Mouse (Mus musculus) intestine, embryonic 15.5 days (tissue): Measurements from ENCODE around the gene Cercam. TPM values are rescaled to one million over a fixed set of nuclear protein-coding genes. Genes with fewer than 3 reads are reported as not detected.

Experiments
- ATAC-seq: fragments of 200-750 bp; cut with Nextera tagmentation; 2 replicates; pipeline ENCODE4 v1.8.0; 2017; ENCODE audit warnings: moderate TSS enrichment, moderate library complexity
- H3K27ac ChIP-seq: fragments of 300-500 bp; sonication (generic); 2 replicates; pipeline ENCODE4 v1.5.1; 2015; ENCODE audit warnings: mild to moderate bottlenecking, inconsistent platforms
- H3K27me3 ChIP-seq: fragments of 300-500 bp; sonication (generic); replicated peaks from 2 replicates; pipeline ENCODE4 v1.6.1; 2015; ENCODE audit warnings: inconsistent platforms
- H3K36me3 ChIP-seq: fragments of 300-500 bp; sonication (generic); 2 replicates; pipeline ENCODE4 v1.6.1; 2015; ENCODE audit warnings: inconsistent platforms
- H3K4me1 ChIP-seq: fragments of 300-500 bp; sonication (generic); replicated peaks from 2 replicates; pipeline ENCODE4 v1.6.1; 2015; ENCODE audit warnings: inconsistent platforms
- H3K4me2 ChIP-seq: fragments of 300-500 bp; sonication (generic); replicated peaks from 2 replicates; pipeline ENCODE4 v1.6.1; 2015; ENCODE audit warnings: mild to moderate bottlenecking, inconsistent platforms
- H3K4me3 ChIP-seq: fragments of 300-500 bp; sonication (generic); replicated peaks from 2 replicates; pipeline ENCODE4 v1.5.1; 2015; ENCODE audit warnings: inconsistent platforms
- H3K9ac ChIP-seq: fragments of 300-500 bp; sonication (generic); 2 replicates; pipeline ENCODE4 v1.6.1; 2015; ENCODE audit warnings: inconsistent platforms
- H3K9me3 ChIP-seq: fragments of 300-500 bp; sonication (generic); 2 replicates; pipeline ENCODE4 v1.6.1; 2016; ENCODE audit warnings: inconsistent platforms
- WGBS: fragments of 180-500 bp; shearing (Covaris S2); methylation state at CpG from one replicate; pipeline ENCODE4 v1.1.7; 2015; 5-methylcytosine and 5-hydroxymethylcytosine counted together
- polyA plus RNA-seq: library from polyadenylated mRNA; unstranded; fragments of >200 nt; fragmentation: Nextera tagmentation; extraction: Ambion mirVana; gene quantifications from 2 replicates; pipeline ENCODE4 v1.2.1, GENCODE M21; 2015

The Cercam gene
- 23.7 and 24.2 TPM in 2 replicates for polyA plus RNA-seq

DNA sequence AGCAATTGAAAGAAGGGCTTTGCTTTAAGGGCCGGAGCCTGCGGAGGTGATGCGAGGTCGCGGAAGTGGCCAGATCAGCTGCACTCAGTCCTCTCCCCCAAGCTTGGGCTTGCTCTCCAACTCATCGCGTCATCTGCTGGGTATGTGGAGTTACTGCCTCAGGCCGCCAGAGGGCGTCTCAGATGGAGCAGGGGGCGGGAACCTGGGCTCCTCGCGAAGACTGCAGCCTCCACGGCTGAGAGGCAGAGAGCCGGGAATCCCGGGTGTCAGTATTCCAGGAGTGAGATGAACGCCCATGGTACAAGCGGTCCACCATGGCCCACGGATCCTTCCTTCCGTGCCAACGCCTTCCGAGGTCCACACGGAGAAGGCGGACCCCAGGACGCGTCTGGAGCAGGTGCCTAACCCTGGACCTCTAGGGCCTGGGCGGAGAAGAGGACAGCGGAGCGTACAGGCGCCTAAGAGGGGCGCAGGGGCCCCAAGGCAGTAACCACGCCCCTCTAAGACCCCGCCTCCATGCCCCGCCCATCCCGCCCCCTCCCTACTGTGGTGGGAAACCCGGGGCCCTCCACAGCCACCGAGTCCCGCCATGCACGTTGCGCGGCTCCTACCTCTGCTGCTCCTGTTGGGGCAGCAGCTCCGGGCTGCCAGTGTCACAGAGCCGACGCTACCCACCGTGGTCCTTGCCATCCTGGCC is at the start of gene Cercam:
TSS of gene Cercam (plus strand) at position 216 of the 697 bp plus-strand sequence.
- under 1% methylated on average over 41 of the region's 44 CpGs for WGBS
- peak within 1 kb of the TSS; percentile 61 for H3K4me3 ChIP-seq
- H3K4me1 ChIP-seq: peaks cover 9% of the 10 kb centered on the region
- H3K27ac ChIP-seq: peak within 1 kb of the TSS; percentile 77
- H3K9ac ChIP-seq: peak within 1 kb of the TSS; percentile 63
- ATAC-seq: peak; percentile 96
- H3K9me3 ChIP-seq: no peaks in the 10 kb centered on the region
- H3K27me3 ChIP-seq: no peaks in the 10 kb centered on the region
- 0 out of 2 replicates have a peak, but pooled peaks cover 4% of the 10 kb centered on the region for H3K36me3 ChIP-seq
- peak within 1 kb of the TSS; percentile 97 for H3K4me2 ChIP-seq

DNA sequence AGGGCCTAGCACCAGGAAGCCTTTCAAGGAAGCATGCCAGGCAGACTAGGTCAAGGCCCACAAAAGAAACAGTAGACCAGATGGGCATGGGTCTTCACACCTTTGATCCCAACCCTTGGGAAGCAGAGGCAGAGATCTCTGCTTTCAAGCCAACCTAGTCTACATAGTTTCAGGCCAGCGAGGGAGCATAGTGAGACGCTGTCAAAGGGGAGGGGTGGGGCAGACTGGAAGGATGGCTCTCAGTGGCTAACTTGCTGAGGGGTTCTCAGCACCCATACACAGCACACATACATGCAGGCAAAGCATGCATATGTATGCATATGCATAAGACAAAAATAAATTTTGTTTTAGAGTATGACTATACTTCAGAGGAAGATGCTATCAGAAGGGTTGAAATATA is 49.6 kb upstream of the Cercam start:
- Histone ChIP-seq H3K4me3 (no peak overlapping the region), H3K27ac (peak overlapping the region; percentile 94), H3K4me1 (peaks cover 6% of the 10 kb centered on the region), H3K36me3 (peaks cover 12% of the 10 kb centered on the region), H3K4me2 (peak overlapping the region; percentile 87), H3K27me3 (no peaks in the 10 kb centered on the region), H3K9me3 (no peaks in the 10 kb centered on the region), H3K9ac (no peak overlapping the region)
- WGBS: 15% methylated on average over 2 of the region's 2 CpGs
- no peak for ATAC-seq

DNA sequence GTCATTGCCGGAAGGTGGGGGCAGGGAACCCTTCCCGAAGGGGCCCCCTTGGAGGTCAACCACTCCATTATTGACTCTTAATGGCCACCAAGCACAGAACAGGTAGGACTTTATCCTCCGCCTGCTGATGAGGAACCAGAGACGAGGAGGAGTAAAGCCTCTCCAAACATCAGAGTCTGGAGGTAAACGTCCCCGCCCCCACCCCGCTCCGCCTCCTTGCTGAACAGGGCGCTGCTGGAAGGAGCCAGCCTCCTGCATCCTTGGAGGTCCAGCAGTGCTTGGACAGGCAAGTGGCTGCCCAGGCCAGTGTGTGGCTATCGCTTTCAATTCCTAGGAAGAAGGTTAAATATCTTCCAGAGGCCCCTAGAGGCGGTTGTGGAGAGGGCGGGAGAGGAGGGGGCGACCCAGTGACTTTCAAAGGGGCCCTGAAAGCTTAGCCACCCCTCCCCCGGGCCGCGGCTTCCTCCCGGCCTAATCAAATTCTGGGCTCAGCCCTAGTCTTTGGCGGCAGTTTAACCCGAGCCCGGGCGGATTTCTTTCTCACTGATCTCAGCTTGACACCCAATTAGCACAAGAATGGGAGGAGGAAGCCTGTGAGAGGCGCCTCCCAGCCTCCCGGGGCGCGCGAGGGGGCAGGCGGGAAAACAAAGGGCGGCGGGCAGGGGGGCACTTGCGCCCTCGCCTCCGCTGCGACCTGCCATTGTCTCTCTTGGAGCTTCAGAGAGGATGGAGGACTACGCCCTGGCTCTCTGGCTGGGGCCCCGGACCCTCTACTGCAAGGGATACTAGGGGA is 48.7 kb upstream of the Cercam start, which contains the start of gene Urm1:
TSS of gene Urm1 (plus strand) at position 51 of the 793 bp plus-strand sequence.
- peak; percentile 87 for ATAC-seq
- Histone ChIP-seq H3K27me3 (no peaks in the 10 kb centered on the region), H3K4me1 (peaks cover 6% of the 10 kb centered on the region), H3K36me3 (peaks cover 10% of the 10 kb centered on the region), H3K4me3 (peak within 1 kb of the TSS; percentile 48), H3K27ac (peak within 1 kb of the TSS; percentile 94), H3K4me2 (peak within 1 kb of the TSS; percentile 87), H3K9ac (peak within 1 kb of the TSS; percentile 65), H3K9me3 (no peaks in the 10 kb centered on the region)
- WGBS: under 1% methylated on average over 35 of the region's 35 CpGs

DNA sequence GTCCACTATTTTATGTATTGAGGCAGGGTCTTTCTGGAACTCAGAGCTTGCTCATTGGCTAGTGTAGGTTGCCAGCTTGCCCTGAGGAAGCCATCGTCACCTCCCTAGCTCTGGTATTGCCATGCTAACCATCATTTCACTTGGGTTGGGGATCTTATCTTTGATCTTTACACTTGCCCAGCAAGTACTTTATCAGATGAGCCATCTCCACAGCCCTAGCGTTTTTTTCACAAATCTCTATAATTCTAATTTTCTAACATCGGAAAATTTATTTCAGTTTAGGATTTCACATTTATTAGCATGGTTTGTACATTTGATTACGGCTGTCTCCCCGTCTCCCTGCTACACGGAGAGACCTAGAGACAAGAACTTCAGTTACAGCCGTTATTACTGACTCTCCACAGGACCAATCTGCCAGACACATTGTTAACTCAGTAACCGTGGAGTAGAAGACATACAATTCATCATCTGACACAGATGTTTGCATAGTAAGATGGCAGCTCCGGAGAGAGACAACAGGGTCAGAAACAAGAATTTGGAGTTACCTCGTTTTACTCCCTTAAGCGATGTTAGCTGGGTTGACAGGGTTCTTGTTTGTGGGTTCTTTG is 42.5 kb upstream of the Cercam start:
- H3K27me3 ChIP-seq: no peaks in the 10 kb centered on the region
- peak overlapping the region; percentile 96 for H3K4me3 ChIP-seq
- H3K36me3 ChIP-seq: no peaks in the 10 kb centered on the region
- no peaks in the 10 kb centered on the region for H3K9me3 ChIP-seq
- peaks cover 10% of the 10 kb centered on the region for H3K4me1 ChIP-seq
- 0 out of 2 replicates have a peak, but pooled peaks have one; percentile 24 for ATAC-seq
- H3K27ac ChIP-seq: peak overlapping the region; percentile 86
- H3K4me2 ChIP-seq: peak overlapping the region; percentile 55
- WGBS: 8% methylated on average over 11 of the region's 11 CpGs
- H3K9ac ChIP-seq: peak overlapping the region; percentile 50

- ATAC-seq: peak; percentile 99
- under 1% methylated on average over 48 of the region's 48 CpGs for WGBS
- Histone ChIP-seq H3K4me1 (peaks cover 10% of the 10 kb centered on the region), H3K9ac (peak overlapping the region; percentile 81), H3K4me3 (peak overlapping the region; percentile 96), H3K27me3 (no peaks in the 10 kb centered on the region), H3K4me2 (peak overlapping the region; percentile 78), H3K27ac (peak overlapping the region; percentile 86), H3K36me3 (no peaks in the 10 kb centered on the region), H3K9me3 (no peaks in the 10 kb centered on the region)
Observed at GRCm38 (mm10) chr2:29826926-29827708, 41.8 kb upstream of the Cercam start.

DNA sequence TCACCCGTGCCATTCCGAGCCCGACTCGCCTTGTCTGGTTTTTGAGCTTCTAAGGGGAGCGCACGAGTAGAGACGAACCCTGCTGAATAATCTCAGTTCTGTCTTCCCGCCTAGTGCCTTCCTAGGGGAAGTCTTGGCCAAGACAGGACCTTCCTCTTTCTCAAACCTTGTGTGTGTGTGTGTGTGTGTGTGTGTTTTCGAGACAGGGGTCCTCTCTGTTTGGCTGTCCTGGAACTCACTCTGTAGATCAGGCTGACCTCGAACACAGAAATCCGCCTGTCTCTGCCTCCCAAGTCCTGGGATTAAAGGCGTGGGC is 41.3 kb upstream of the Cercam start:
- Histone ChIP-seq H3K9me3 (no peaks in the 10 kb centered on the region), H3K4me1 (peaks cover 10% of the 10 kb centered on the region), H3K9ac (peak overlapping the region; percentile 81), H3K27me3 (no peaks in the 10 kb centered on the region), H3K27ac (0 out of 2 replicates have a peak overlapping the region, but pooled peaks have one; percentile 40), H3K4me2 (peak overlapping the region; percentile 78), H3K36me3 (0 out of 2 replicates have a peak, but pooled peaks cover 2% of the 10 kb centered on the region), H3K4me3 (peak overlapping the region; percentile 96)
- no peak; the same call in 1 of the 2 replicates for ATAC-seq
- WGBS: 1% methylated on average over 12 of the region's 12 CpGs

DNA sequence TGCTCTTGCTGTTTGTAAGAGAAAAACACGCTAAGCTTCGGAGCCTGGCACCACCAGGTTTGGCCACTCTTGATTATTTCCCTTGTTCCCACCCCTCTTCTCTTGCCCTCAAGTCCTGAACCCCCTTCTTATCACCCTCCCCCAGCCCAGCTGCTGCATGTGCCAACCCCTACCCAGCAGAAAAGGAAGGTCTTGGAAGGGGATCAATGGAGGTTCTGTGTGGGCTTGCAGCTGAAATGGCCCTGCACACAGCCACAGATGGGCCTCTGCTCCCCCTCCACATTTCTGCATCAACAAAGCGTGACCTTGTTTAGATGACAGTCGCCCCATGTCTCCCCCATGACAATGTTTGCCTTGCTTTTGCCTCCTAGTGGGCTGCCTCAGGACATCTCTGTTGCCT is 37.9 kb upstream of the Cercam start:
- H3K4me1 ChIP-seq: peaks cover 10% of the 10 kb centered on the region
- H3K4me2 ChIP-seq: no peak overlapping the region
- no peaks in the 10 kb centered on the region for H3K27me3 ChIP-seq
- no peak overlapping the region for H3K27ac ChIP-seq
- H3K9me3 ChIP-seq: no peaks in the 10 kb centered on the region
- peaks cover 12% of the 10 kb centered on the region; the same call in 1 of the 2 replicates for H3K36me3 ChIP-seq
- no peak overlapping the region for H3K4me3 ChIP-seq
- 93% methylated on average over 4 of the region's 4 CpGs for WGBS
- H3K9ac ChIP-seq: no peak overlapping the region
- no peak for ATAC-seq

GRCm38 (mm10) chr2:29833796-29834195 is 35.2 kb upstream of the Cercam start:
- H3K4me2 ChIP-seq: no peak overlapping the region
- no peaks in the 10 kb centered on the region for H3K27me3 ChIP-seq
- no peak overlapping the region for H3K27ac ChIP-seq
- WGBS: 92% methylated on average over 5 of the region's 5 CpGs
- no peak for ATAC-seq
- no peaks in the 10 kb centered on the region for H3K9me3 ChIP-seq
- H3K4me1 ChIP-seq: peaks cover 2% of the 10 kb centered on the region; the same call in 1 of the 2 replicates
- H3K4me3 ChIP-seq: no peak overlapping the region
- H3K36me3 ChIP-seq: peaks cover 21% of the 10 kb centered on the region; the same call in 1 of the 2 replicates
- H3K9ac ChIP-seq: no peak overlapping the region

GRCm38 (mm10) chr2:29835391-29835899 is 33.5 kb upstream of the Cercam start:
- Histone ChIP-seq H3K9ac (no peak overlapping the region), H3K4me3 (no peak overlapping the region), H3K27me3 (no peaks in the 10 kb centered on the region), H3K4me2 (no peak overlapping the region), H3K36me3 (peaks cover 21% of the 10 kb centered on the region; the same call in 1 of the 2 replicates), H3K27ac (no peak overlapping the region), H3K9me3 (no peaks in the 10 kb centered on the region), H3K4me1 (no peaks in the 10 kb centered on the region)
- WGBS: 75% methylated on average over 2 of the region's 2 CpGs
- no peak for ATAC-seq

- peaks cover 39% of the 10 kb centered on the region for H3K36me3 ChIP-seq
- H3K27me3 ChIP-seq: peaks cover 16% of the 10 kb centered on the region
- 46% methylated on average over 4 of the region's 4 CpGs for WGBS
- no peaks in the 10 kb centered on the region for H3K9me3 ChIP-seq
- H3K27ac ChIP-seq: no peak overlapping the region
- H3K4me3 ChIP-seq: no peak overlapping the region
- H3K4me1 ChIP-seq: no peaks in the 10 kb centered on the region
- ATAC-seq: no peak
- H3K9ac ChIP-seq: no peak overlapping the region
- no peak overlapping the region for H3K4me2 ChIP-seq
Observed at GRCm38 (mm10) chr2:29839460-29839859, 29.5 kb upstream of the Cercam start.

- Histone ChIP-seq H3K4me1 (peaks cover 10% of the 10 kb centered on the region), H3K27ac (no peak overlapping the region), H3K9me3 (no peaks in the 10 kb centered on the region), H3K4me3 (no peak overlapping the region), H3K9ac (no peak overlapping the region), H3K4me2 (no peak overlapping the region), H3K36me3 (peaks cover 31% of the 10 kb centered on the region), H3K27me3 (peaks cover 44% of the 10 kb centered on the region)
- no peak for ATAC-seq
- WGBS: 71% methylated on average over 9 of the region's 9 CpGs
Observed at GRCm38 (mm10) chr2:29843231-29844105, 25.5 kb upstream of the Cercam start.
